Mouse (Mus musculus) lung, adult 2 months (tissue): ENCODE measurements around the gene Ankra2.

Experiments used
- CTCF ChIP-seq: fragments of 200-500 bp; IDR thresholded peaks from 2 replicates; pipeline ENCODE4 v1.5.1; 2011; ENCODE audit warnings: mild to moderate bottlenecking, low read length, control low read depth; ENCODE audit not compliant: insufficient read depth
- POLR2A ChIP-seq: fragments of 200-500 bp; IDR thresholded peaks from 2 replicates; pipeline ENCODE4 v1.6.1; 2011; ENCODE audit warnings: low read depth, mild to moderate bottlenecking, control low read depth, low read length, borderline replicate concordance; ENCODE audit errors: extremely low read depth

GRCm38 (mm10) chr13:98317246-98317677, 54.4 kb downstream of the Ankra2 start:
- TF ChIP-seq CTCF (0 out of 2 replicates have a peak, but pooled peaks have one; percentile 14), POLR2A (no peak)
